Mouse (Mus musculus): Measurements from ENCODE around the gene Pou3f3. TPM values are rescaled to one million over a fixed set of nuclear protein-coding genes. Genes with fewer than 3 reads are reported as not detected.
A peak's percentile ranks its signal among the peaks of the same experiment; 100 is the strongest.

The Pou3f3 gene
- polyA plus RNA-seq, 1 experiment from 2014 or later = 38.2 TPM

DNA sequence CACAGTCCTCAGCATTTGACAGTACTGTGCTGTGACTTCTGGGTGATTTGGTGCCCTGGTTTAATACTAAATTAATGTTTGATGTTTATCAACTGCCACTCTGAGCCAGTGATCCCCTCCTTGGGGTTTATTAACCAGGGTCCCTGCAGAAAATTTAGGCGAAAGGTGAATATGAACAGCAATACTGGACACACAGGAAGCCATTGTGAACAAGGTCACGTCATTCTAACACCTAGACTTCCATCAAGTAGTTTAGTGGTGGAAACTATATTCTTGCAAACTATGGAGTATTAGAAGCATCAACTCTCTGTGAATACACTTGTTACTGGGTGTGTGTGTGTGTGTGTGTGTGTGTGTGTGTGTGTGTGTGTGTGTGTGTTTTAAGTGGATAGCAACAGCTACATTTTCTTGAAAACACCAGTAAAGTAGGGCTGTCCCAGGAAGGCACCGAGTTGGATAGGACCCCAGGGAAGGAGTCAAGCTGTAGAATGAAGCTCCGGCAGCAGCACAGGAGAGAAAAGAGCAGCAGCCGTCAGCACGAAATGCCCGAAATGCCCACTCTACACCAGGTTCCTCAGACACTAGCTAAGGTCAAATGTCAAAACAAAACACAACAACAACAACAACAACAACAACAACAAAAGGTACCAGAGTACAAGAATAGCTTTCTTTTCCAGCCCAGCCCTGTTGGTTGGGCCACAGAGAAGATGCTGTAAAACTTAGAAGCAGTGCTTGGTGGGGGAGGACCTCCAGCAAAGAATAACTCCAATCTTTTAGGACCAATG lies 7.6 kb upstream of the Pou3f3 start:
- 5% methylated on average over 7 of the region's 7 CpGs for WGBS
- Histone ChIP-seq H3K9me3 (no peaks in the 10 kb centered on the region), H3K9ac (peak overlapping the region; percentile 95)

DNA sequence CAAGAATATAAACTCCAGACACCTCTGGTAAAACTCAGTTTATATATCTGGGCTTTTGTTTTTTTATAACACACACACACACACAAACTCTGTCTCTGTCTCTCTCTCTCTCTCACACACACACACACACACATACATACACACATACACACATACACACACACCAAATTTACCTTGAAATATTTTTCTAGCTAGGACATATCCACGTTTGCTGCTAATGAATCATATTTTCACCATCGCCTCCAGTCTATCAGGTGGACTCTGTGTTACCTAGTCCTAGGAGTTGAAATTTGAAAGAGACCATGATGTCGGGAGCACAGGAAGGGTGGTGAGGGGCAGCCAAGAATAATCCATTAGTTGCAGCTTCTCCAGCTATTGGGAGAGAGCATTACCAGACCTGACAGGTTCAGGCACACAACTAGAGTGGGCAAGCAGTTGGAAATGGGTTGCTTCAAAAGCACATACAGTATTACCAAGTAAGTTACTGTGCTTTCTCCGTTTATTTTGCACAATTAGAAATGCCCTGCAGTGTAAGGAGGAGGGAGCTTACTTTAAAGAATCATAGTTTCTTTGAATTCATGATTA lies 6.9 kb upstream of the Pou3f3 start:
- Histone ChIP-seq H3K4me3 (replicated peaks) (peak overlapping the region; percentile 99), H3K9me3 (no peaks in the 10 kb centered on the region), H3K27me3 (peaks cover 3% of the 10 kb centered on the region; the same call in 1 of the 2 replicates), H3K9ac (peak overlapping the region; percentile 95), H3K4me2 (peak overlapping the region; percentile 94), H3K36me3 (replicated peaks) (no peaks in the 10 kb centered on the region), H3K27ac (peak overlapping the region; percentile 99), H3K4me1 (peaks cover 59% of the 10 kb centered on the region)
- 8% methylated on average over 4 of the region's 4 CpGs for WGBS
- ATAC-seq (ENCODE audit: low FRiP score) = no peak

More for the DNA sequence above, 7.6 kb upstream of the Pou3f3 start:
- Histone ChIP-seq H3K27ac (peak overlapping the region; percentile 99), H3K4me3 (replicated peaks) (peak overlapping the region; percentile 99), H3K36me3 (replicated peaks) (no peaks in the 10 kb centered on the region), H3K4me1 (peaks cover 66% of the 10 kb centered on the region), H3K27me3 (peaks cover 3% of the 10 kb centered on the region; the same call in 1 of the 2 replicates), H3K4me2 (peak overlapping the region; percentile 94)
- no peak for ATAC-seq (ENCODE audit: low FRiP score)

DNA sequence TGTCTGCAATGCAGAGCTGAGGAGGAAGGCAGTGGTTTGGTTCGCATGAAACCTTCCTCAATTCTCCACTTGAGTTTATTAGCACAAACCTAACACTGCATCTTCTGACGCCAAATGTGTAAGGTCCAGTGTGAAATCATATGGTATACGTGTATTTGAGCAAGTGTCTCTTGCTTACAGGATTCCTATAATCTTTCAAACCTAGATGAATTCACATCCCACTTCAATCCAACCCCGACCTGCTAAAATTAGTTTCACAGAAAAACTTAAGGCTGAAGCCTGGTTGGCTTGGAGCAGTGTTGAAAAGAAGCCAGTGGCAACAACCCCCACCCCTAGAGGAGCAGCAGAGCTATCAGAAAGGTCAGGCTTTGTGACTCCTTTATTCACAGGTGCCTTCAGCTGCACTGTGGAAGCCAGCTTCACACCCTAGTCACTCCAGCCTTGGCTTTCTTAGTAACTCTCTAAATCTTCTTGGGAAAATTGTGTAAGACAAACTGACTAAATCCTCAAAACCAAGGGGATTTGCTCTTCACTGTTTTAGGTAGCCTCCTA lies 5.5 kb upstream of the Pou3f3 start:
- H3K27ac ChIP-seq = peak overlapping the region; percentile 99
- H3K9me3 ChIP-seq = no peaks in the 10 kb centered on the region
- no peaks in the 10 kb centered on the region for H3K36me3 ChIP-seq (replicated peaks)
- H3K4me3 ChIP-seq (replicated peaks) = peak overlapping the region; percentile 99
- 5% methylated on average over 4 of the region's 4 CpGs for WGBS
- H3K4me2 ChIP-seq = peak overlapping the region; percentile 94
- ATAC-seq (ENCODE audit: low FRiP score) = no peak
- H3K9ac ChIP-seq = peak overlapping the region; percentile 95
- H3K4me1 ChIP-seq = peaks cover 44% of the 10 kb centered on the region
- no peaks in the 10 kb centered on the region for H3K27me3 ChIP-seq

DNA sequence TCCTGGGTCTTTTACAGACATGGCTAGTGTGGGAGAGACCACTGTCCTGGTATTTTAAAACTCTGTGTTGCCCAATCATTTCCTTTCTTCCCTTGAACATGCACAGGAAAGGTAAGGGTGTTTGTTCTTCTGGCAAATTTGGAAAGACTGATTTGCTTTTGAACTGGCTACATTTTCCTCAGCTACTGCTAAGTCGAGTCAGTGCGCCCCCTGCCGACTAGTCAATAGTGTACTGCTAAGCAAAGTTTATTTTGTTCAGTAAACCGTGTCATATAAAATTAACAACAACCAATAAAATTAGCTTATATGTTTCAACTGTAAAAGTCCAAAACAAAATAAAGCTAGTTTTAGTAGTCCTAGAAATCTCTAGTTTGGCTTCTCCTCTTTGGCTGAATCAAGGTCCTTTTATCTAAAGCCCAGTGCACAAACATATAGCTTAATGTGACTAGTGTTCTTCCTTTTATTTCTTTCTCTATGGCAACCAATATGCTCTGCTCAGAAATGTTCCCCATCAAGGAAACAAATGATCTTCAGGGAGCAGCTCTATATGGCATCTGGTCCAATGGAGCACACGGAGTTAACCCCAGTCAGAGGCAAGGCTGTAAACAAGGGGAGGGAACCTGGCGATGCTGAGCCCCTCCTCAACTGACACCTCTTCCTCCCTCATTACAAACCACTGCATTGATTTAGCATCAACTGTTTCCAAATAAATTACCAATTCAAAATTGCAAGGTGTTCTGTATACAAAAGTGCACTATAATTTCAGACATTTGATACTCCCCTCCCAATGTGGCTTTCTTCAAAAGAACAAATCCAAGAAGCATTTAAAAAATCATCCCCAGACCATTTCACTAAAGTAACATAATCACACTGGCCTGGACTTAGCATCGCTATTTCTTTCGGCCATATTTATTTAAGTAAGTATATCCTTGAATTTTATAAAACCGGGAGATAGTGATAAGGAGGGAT lies 4.1 kb upstream of the Pou3f3 start:
- H3K9me3 ChIP-seq = no peaks in the 10 kb centered on the region
- peak overlapping the region; percentile 94 for H3K4me2 ChIP-seq
- WGBS = 1% methylated on average over 9 of the region's 9 CpGs
- peak overlapping the region; percentile 99 for H3K27ac ChIP-seq
- H3K36me3 ChIP-seq (replicated peaks) = no peaks in the 10 kb centered on the region
- ATAC-seq (ENCODE audit: low FRiP score) = peak; percentile 18; the same call in 1 of the 2 replicates
- H3K4me3 ChIP-seq (replicated peaks) = peak overlapping the region; percentile 99
- H3K9ac ChIP-seq = peak overlapping the region; percentile 95
- H3K27me3 ChIP-seq = no peaks in the 10 kb centered on the region; the same call in 1 of the 2 replicates
- peaks cover 32% of the 10 kb centered on the region for H3K4me1 ChIP-seq

DNA sequence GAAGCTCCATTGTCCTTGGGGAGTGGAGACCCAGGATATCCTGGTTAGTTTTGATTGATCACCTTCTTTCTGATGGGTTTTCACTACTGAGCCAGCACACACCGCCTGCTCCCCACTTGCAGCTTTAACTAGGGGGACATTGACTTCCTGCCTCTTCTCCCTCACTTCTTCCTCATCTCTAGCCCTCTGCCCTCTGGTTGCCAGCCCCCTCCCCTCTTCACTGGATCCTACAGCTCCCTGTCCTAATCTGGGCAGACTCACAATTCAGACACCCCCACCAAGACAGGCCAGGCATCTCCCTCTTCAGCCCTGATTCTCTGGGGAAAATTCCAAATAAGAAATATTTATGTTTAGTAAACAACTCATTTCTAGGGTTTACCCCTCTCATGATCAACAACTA lies 3.3 kb upstream of the Pou3f3 start:
- Histone ChIP-seq H3K9ac (peak overlapping the region; percentile 79), H3K4me1 (peaks cover 32% of the 10 kb centered on the region), H3K36me3 (replicated peaks) (peaks cover under 1% of the 10 kb centered on the region; the same call in 1 of the 2 replicates), H3K4me2 (peak overlapping the region; percentile 94), H3K27ac (peak overlapping the region; percentile 99), H3K9me3 (no peaks in the 10 kb centered on the region), H3K4me3 (replicated peaks) (peak overlapping the region; percentile 99), H3K27me3 (no peaks in the 10 kb centered on the region; the same call in 1 of the 2 replicates)
- 0% methylated on average over 1 of the region's 1 CpGs for WGBS
- ATAC-seq (ENCODE audit: low FRiP score) = no peak

DNA sequence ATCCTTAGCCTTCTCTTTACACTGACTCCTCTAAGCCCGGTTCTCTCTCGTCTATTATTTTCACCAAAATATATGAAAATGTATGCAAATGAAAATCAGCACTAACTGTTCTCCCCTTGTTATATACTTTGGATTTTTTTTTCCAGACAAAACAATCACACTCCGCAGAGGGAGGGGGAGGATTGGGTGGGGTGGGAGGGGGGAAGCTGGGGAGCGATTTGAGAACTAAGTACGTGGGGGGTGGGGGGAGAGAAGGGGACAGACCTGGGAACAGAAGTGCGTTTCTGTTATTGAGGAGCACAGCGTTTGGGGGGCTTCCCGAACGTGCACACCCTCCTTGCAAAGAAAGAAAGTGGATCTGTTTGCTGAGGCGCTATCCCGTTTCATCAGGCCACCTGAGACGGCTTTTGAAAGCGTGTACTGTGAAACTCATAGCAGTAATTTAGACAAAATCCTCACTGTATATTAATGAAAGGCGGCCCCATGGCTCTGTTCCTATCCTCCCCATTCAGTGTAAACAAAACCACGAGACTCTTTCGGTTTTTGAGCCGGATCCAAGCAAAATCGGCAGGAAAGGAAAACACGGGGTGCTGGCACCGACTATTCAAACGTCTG lies 2.4 kb upstream of the Pou3f3 start:
- Histone ChIP-seq H3K27me3 (no peaks in the 10 kb centered on the region; the same call in 1 of the 2 replicates), H3K4me1 (peaks cover 22% of the 10 kb centered on the region), H3K9ac (peak overlapping the region; percentile 79), H3K9me3 (no peaks in the 10 kb centered on the region), H3K4me2 (peak overlapping the region; percentile 94), H3K36me3 (replicated peaks) (peaks cover 10% of the 10 kb centered on the region), H3K4me3 (replicated peaks) (peak overlapping the region; percentile 99), H3K27ac (peak overlapping the region; percentile 99)
- WGBS = under 1% methylated on average over 21 of the region's 21 CpGs
- ATAC-seq (ENCODE audit: low FRiP score) = no peak; the same call in 1 of the 2 replicates

DNA sequence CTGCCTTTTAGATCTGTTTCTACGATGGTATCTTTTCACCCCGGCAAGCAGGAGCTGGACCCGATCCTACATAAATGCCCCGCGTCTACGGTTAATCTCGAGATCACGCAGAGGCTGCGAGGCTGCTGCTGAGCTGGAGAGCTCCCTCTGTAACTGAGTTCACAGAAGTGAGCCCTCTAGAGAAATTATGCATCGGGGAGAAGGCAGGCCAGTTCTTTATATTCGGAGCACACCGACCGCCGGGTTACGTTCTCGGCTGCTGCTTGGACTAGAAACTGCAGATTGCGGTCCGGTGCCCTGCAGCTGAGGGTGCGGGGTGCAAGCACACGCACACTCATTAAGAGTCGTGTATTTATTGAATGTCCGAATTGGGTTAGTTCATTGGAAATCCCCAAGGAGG lies 1.7 kb upstream of the Pou3f3 start:
- Histone ChIP-seq H3K27ac (peak overlapping the region; percentile 99), H3K4me2 (peak overlapping the region; percentile 94), H3K9me3 (no peaks in the 10 kb centered on the region), H3K4me3 (replicated peaks) (peak overlapping the region; percentile 99), H3K9ac (peak overlapping the region; percentile 79), H3K36me3 (replicated peaks) (peaks cover 17% of the 10 kb centered on the region), H3K4me1 (peaks cover 16% of the 10 kb centered on the region), H3K27me3 (no peaks in the 10 kb centered on the region; the same call in 1 of the 2 replicates)
- peak; percentile 5; the same call in 1 of the 2 replicates for ATAC-seq (ENCODE audit: low FRiP score)
- WGBS = under 1% methylated on average over 22 of the region's 22 CpGs

DNA sequence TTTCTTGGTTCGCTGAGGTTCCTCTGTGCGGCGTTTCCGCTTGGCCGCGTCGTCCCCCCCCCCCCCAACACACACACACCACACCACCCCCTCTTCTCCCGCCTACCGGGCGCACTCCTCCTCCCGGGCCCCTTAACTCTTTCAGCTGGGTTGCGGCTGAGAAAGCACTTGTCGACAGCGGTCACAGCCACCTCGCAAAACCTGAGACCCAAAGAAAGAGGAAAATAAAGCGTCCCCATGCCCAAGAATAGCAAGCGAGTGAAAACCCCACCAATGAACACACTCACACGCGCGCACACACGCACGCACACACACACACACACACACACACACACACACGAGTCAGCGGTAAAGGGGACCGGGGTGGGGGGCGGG lies 1.3 kb upstream of the Pou3f3 start:
- H3K4me1 ChIP-seq = peaks cover 12% of the 10 kb centered on the region
- H3K27me3 ChIP-seq = no peaks in the 10 kb centered on the region; the same call in 1 of the 2 replicates
- WGBS = under 1% methylated on average over 20 of the region's 26 CpGs

DNA sequence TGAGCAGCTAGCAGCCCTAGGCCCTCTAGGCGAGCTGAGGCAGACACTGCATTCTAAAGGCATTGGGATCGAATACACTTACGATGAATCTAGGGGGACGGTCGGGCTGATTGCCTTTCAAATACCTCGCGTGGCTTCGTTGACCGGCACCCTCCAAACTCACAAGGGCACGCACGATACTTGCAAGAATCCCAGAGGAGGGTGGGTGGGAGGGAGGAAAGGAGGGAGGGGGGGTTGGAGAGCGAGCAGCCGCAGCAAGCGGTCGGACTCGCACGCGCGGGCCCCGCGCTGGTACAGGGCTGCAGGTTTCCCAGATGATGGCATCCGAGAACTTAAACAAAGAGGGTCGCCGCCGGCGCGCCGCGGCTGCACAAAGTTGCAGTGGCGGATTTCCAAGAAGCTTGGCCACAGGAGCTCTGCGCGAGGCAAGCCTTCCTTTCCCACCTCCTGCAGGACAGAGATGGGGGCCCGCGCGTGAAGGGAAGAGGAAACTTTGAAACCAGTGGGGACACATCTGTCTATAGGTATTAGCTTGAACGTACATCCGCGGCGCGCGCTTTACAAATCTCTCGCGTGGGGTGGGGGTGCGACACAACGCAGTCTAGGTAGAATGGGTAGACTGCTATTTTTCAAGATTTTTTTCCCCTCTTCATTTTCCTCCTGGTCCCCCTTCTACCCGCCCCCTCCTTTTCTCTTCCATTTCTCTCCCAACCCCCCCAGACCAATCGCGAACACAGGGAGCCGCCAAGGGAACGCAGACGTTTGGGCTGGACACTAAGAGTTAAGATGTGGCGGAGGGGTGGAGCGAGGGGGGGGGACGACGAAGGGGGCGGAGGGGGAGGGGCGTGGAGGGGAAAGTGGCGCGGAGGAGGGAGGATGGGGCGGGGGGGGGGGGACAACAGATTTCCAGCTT lies 647 bp upstream of the Pou3f3 start:
- peaks cover 5% of the 10 kb centered on the region for H3K4me1 ChIP-seq
- peak overlapping the region; percentile 99 for H3K4me3 ChIP-seq (replicated peaks)
- H3K27me3 ChIP-seq = no peaks in the 10 kb centered on the region; the same call in 1 of the 2 replicates
- ATAC-seq (ENCODE audit: low FRiP score) = peak; percentile 66
- no peaks in the 10 kb centered on the region for H3K9me3 ChIP-seq
- whole genome bisulfite sequencing = under 1% methylated on average over 54 of the region's 60 CpGs
- peak overlapping the region; percentile 79 for H3K9ac ChIP-seq
- peaks cover 24% of the 10 kb centered on the region for H3K36me3 ChIP-seq (replicated peaks)
- H3K27ac ChIP-seq = peak overlapping the region; percentile 99
- peak overlapping the region; percentile 94 for H3K4me2 ChIP-seq

More for the DNA sequence above, 1.3 kb upstream of the Pou3f3 start:
- peak overlapping the region; percentile 99 for H3K4me3 ChIP-seq (replicated peaks)
- peak overlapping the region; percentile 94 for H3K4me2 ChIP-seq
- H3K36me3 ChIP-seq (replicated peaks) = peaks cover 21% of the 10 kb centered on the region
- peak overlapping the region; percentile 99 for H3K27ac ChIP-seq
- H3K9me3 ChIP-seq = no peaks in the 10 kb centered on the region
- ATAC-seq (ENCODE audit: low FRiP score) = peak; percentile 25; the same call in 1 of the 2 replicates
- peak overlapping the region; percentile 79 for H3K9ac ChIP-seq

DNA sequence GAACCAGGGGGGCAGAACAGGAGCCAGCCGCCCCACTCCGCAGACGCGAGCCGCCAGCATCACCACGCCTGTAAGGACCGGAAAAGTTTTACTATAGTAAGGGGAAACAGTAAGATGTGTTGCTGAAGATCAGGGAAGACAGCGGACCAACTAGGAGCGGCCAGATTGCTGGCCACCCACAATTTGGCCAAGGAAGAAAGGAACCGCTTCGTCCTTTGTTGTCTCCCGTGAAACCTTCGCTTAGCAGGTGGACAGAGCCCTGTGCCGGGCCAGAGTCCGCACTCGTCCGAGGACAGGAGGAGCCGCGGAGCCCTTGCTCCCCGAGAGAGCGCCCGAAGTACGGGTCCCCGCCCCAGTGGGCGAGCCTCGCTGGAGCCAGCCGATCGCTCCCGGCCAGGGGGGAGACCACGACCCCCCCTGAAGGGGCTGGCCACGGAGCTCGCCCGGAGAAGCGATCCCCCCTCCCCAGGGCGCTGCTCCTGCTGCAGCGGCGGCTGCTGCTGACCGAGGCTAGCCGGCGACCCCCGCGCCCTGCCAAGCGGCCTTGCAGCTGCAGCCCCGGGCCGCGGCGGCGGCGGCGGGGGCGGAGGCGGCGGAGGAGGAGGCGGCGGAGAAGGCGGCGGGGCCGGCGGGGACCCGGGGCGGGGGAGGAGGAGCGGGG lies 933 bp downstream of the Pou3f3 start:
- peaks cover 24% of the 10 kb centered on the region for H3K36me3 ChIP-seq (replicated peaks)
- no peaks in the 10 kb centered on the region for H3K9me3 ChIP-seq
- peaks cover 2% of the 10 kb centered on the region; the same call in 1 of the 2 replicates for H3K4me1 ChIP-seq
- WGBS = under 1% methylated on average over 39 of the region's 62 CpGs
- no peaks in the 10 kb centered on the region; the same call in 1 of the 2 replicates for H3K27me3 ChIP-seq
- no peak for ATAC-seq (ENCODE audit: low FRiP score)
- H3K4me2 ChIP-seq = peak overlapping the region; percentile 94
- peak overlapping the region; percentile 100 for H3K27ac ChIP-seq
- peak overlapping the region; percentile 99 for H3K4me3 ChIP-seq (replicated peaks)
- H3K9ac ChIP-seq = peak overlapping the region; percentile 100
